Mouse (Mus musculus) ES-Bruce4 (cell line): ENCODE data around the gene Slc25a48.

ENCODE experiments used
- CTCF ChIP-seq: IDR thresholded peaks from one replicate; pipeline ENCODE4 v1.8.1; 2011; ENCODE audit warnings: low read depth, low read length
- EP300 ChIP-seq: IDR thresholded peaks from 2 replicates; pipeline ENCODE4 v1.6.1; 2011; ENCODE audit warnings: low read depth, low read length; ENCODE audit not compliant: insufficient read depth

DNA sequence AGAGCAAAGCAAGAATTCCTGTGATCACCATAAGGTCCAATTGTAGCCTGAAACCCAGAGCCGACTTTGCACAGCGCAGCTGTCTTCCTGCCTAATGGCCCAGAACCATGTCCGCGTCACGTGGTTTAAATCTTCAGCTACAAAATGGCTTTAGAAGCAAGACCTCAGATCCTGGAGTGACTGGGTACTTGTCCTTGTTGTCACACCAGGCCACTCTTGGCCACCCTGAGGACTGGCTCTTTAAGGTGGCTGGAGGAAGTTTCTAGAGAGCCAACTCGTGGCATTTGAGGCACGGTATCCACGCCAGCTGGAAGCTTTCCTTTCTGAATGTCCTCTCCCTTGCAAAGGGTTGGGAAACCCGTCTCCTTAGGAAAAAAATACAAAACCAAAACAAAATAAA lies 33.8 kb downstream of the Slc25a48 start:
- TF ChIP-seq CTCF, result no peak
- TF ChIP-seq EP300, result no peak
